Comparison of ENCODE assay signal across 28 mouse cellular contexts in the genomic region with DNA sequence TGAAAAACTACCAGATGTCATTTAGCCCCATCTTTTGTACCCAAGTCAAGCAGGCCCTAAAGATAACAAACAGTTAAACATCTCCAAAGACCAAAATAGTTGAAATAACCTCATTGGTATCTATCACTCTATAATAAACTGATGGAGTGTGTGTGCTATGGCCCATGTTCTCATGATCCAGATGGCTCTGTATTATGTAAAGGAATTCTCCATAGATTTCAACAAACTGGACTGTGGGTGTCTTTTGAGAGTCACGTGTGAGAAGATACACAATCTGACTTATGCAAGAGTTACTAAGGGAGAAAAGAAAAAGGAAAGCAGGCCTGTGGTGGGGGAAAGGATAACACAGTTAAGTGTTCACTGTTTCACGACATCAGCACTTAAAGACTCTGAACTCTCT.
A peak's percentile ranks its signal among the peaks of the same experiment; 100 is the strongest.
DNase-seq lines count a peak whose midpoint lies in the region; ATAC-seq and TF ChIP-seq lines count a peak whose summit lies in the region.
"Had no signal": no experiment of that assay in that cellular context is flagged by ENCODE, and none has a peak within 500 bp of the region (broad histone marks: within the 10 kb centered on the region; RNA-seq: fewer than 3 reads in every experiment).

No protein-coding gene starts in this region.

- H3K9ac ChIP-seq in lung, embryonic 14.5 days, result no peak overlapping the region
- no peak overlapping the region for H3K9ac ChIP-seq in lung, embryonic 16.5 days (ENCODE audit: low read length)
- H3K9ac ChIP-seq: embryonic facial prominence, embryonic 13.5 days; embryonic facial prominence, embryonic 15.5 days; forebrain, embryonic 12.5 days had no signal

- no peak overlapping the region for H3K4me3 ChIP-seq in lung, embryonic 14.5 days (ENCODE audit: low read depth, low read length)
- H3K4me3 ChIP-seq in lung, adult 2 months (replicated peaks; ENCODE audit: extremely low read depth, low read depth, low read length), result no peak overlapping the region
- H3K4me3 ChIP-seq in lung, embryonic 16.5 days (ENCODE audit: low read length), result no peak overlapping the region
- H3K4me3 ChIP-seq: embryonic facial prominence, embryonic 13.5 days; embryonic facial prominence, embryonic 15.5 days; erythroblast, embryonic 14.5 days; forebrain, embryonic 10.5 days; forebrain, embryonic 12.5 days had no signal

- peaks cover 5% of the 10 kb centered on the region; the same call in 1 of the 2 replicates for H3K4me1 ChIP-seq in lung, embryonic 14.5 days (ENCODE audit: insufficient read depth)
- no peaks in the 10 kb centered on the region for H3K4me1 ChIP-seq in lung, adult 2 months (ENCODE audit: control insufficient read depth, insufficient read depth, low read length)
- no peaks in the 10 kb centered on the region for H3K4me1 ChIP-seq in lung, embryonic 16.5 days (replicated peaks; ENCODE audit: control insufficient read depth, insufficient read depth, low read length)
- H3K4me1 ChIP-seq: embryonic facial prominence, embryonic 13.5 days; embryonic facial prominence, embryonic 15.5 days; forebrain, embryonic 10.5 days; forebrain, embryonic 12.5 days had no signal

- no peaks in the 10 kb centered on the region for H3K27me3 ChIP-seq in lung, embryonic 14.5 days (ENCODE audit: insufficient read depth, low read length)
- no peaks in the 10 kb centered on the region for H3K27me3 ChIP-seq in lung, embryonic 16.5 days (ENCODE audit: control insufficient read depth, insufficient read depth, low read depth, low read length)
- H3K27me3 ChIP-seq: CH12.LX; embryonic facial prominence, embryonic 13.5 days; embryonic facial prominence, embryonic 15.5 days; forebrain, embryonic 12.5 days; Patski had no signal

- no peak for TF ChIP-seq CTCF in lung, embryonic 14.5 days (IDR thresholded peaks at IDR 0.05; ENCODE audit: low read depth)
- TF ChIP-seq CTCF in lung, adult 2 months (IDR thresholded peaks at IDR 0.05; ENCODE audit: insufficient read depth, low read length), result no peak

- H3K9me3 ChIP-seq in lung, embryonic 14.5 days (ENCODE audit: low read depth, low read length), result no peaks in the 10 kb centered on the region
- H3K9me3 ChIP-seq in lung, embryonic 16.5 days (ENCODE audit: control insufficient read depth, low read length), result no peaks in the 10 kb centered on the region
- H3K9me3 ChIP-seq: embryonic facial prominence, embryonic 13.5 days; embryonic facial prominence, embryonic 15.5 days; G1E had no signal

- 23% methylated on average over 2 of the region's 2 CpGs for WGBS in lung, embryonic 14.5 days
- WGBS in lung, adult 2 months, result 49% methylated on average over 2 of the region's 2 CpGs
- 42% methylated on average over 2 of the region's 2 CpGs for WGBS in lung, embryonic 16.5 days

- ATAC-seq in lung, embryonic 14.5 days (ENCODE audit: insufficient read depth), result peak; percentile 94
- ATAC-seq in lung, embryonic 16.5 days (ENCODE audit: low read depth), result peak; percentile 97
- ATAC-seq: activated CD4-positive, CD25-positive, alpha-beta regulatory T cell, adult 4 months; CD4-positive, CD25-positive, alpha-beta regulatory T cell, adult 4 months; forebrain, embryonic 14.5 days; forebrain, embryonic 16.5 days; Patski had no signal

- DNase-seq in lung, embryonic 14.5 days, result peak; percentile 71
- DNase-seq in lung, adult 2 months, result no peak
- DNase-seq in lung, postnatal 14 days, result no peak
- DNase-seq in adipocyte (ENCODE audit: low spot score), result peak; percentile 16
- DNase-seq: adrenal gland, adult 2 months; adrenal gland, postnatal 10 days; adrenal gland, postnatal 25 days; B cell, adult 2 months; cerebellum, adult 11 months; cerebellum, adult 18-20 months; cerebellum, adult 8-10 months; cerebellum, adult 9-11 months; cerebellum, postnatal 14 days; cerebellum, postnatal 36 days; embryo, embryonic 11 days had no signal

- peak overlapping the region; percentile 42 for H3K27ac ChIP-seq in lung, embryonic 14.5 days (ENCODE audit: low read depth)
- peak overlapping the region; percentile 5; the same call in 1 of the 2 replicates for H3K27ac ChIP-seq in lung, embryonic 16.5 days (ENCODE audit: low read length)
- H3K27ac ChIP-seq: embryonic facial prominence, embryonic 13.5 days; embryonic facial prominence, embryonic 15.5 days; forebrain, embryonic 10.5 days; forebrain, embryonic 12.5 days had no signal

- no peak for TF ChIP-seq POLR2A in lung, adult 2 months (IDR thresholded peaks at IDR 0.05; ENCODE audit: borderline replicate concordance, extremely low read depth, low read depth, low read length)

- no peaks in the 10 kb centered on the region for H3K36me3 ChIP-seq in lung, embryonic 14.5 days (ENCODE audit: insufficient read depth)
- H3K36me3 ChIP-seq in lung, embryonic 16.5 days (ENCODE audit: control insufficient read depth, insufficient read depth, low read length), result no peaks in the 10 kb centered on the region
- H3K36me3 ChIP-seq: embryonic facial prominence, embryonic 13.5 days; embryonic facial prominence, embryonic 15.5 days; forebrain, embryonic 10.5 days; forebrain, embryonic 12.5 days; G1E had no signal

- no peak overlapping the region for H3K4me2 ChIP-seq in lung, embryonic 14.5 days
- no peak overlapping the region for H3K4me2 ChIP-seq in lung, embryonic 16.5 days (ENCODE audit: low read depth, low read length)
- H3K4me2 ChIP-seq: embryonic facial prominence, embryonic 13.5 days; embryonic facial prominence, embryonic 15.5 days; forebrain, embryonic 12.5 days had no signal

Comparison
In these comparisons a context has a peak if more than half of its experiments do, and no peak if none do; other contexts are left out.
1. DNase-seq: peak in lung, embryonic 14.5 days (single experiment) and adipocyte (single experiment); none in lung, adult 2 months (single experiment) and lung, postnatal 14 days (single experiment).